Mouse (Mus musculus): ENCODE measurements around the gene Mphosph9. TPM values are rescaled to one million over a fixed set of nuclear protein-coding genes. Genes with fewer than 3 reads are reported as not detected.

Mphosph9 gene
- polyA plus RNA-seq, 1 experiment = 21.7 TPM

GRCm38 (mm10) chr5:124210281-124211016 is 117.3 kb downstream of the Mphosph9 start:
- TF ChIP-seq POLR2A (IDR thresholded peaks at IDR 0.05; ENCODE audit: insufficient read depth, low read length) (no peak), CTCF (IDR thresholded peaks at IDR 0.05; ENCODE audit: low read depth, low read length) (no peak), EP300 (IDR thresholded peaks at IDR 0.05; ENCODE audit: insufficient read depth, low read depth, low read length) (no peak)
- Histone ChIP-seq H3K4me3 (ENCODE audit: low read depth, low read length) (no peak overlapping the region), H3K9me3 (replicated peaks; ENCODE audit: control insufficient read depth, insufficient read depth, low read length, poor library complexity, severe bottlenecking) (no peaks in the 10 kb centered on the region), H3K9ac (ENCODE audit: low read depth, poor library complexity, severe bottlenecking) (no peak overlapping the region), H3K36me3 (ENCODE audit: control insufficient read depth, insufficient read depth, low read length, poor library complexity, severe bottlenecking) (no peaks in the 10 kb centered on the region), H3K27ac (ENCODE audit: insufficient read depth, low read length) (no peak overlapping the region), H3K4me1 (ENCODE audit: control insufficient read depth, insufficient read depth, low read length) (peaks cover 7% of the 10 kb centered on the region), H3K27me3 (ENCODE audit: control insufficient read depth, insufficient read depth, low read length, poor library complexity, severe bottlenecking) (no peaks in the 10 kb centered on the region)

- H3K27ac ChIP-seq (ENCODE audit: insufficient read depth, low read length) = no peak overlapping the region
These were observed 117.9 kb downstream of the Mphosph9 start for GRCm38 (mm10) chr5:124209850-124210249.

DNA sequence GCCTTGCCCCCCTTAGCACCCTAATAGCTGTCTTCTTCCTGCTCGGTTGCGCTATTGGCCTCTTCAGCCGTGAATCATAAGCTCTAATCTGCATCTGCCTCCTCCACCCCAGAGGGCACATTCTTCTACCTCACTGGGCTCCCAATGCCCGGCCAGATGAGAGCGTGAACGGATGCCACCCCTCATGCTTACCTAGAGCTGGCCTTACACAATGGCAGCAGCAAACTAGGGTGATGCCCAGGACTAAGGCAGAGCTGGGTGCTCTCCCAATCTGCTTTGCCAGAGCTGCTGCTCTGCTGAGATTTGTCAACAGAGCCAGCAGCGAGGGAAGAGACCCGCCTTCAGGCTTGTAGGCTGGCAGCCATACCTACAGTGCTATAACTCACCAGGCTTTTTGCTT is 119.7 kb downstream of the Mphosph9 start:
- Histone ChIP-seq H3K27ac (ENCODE audit: insufficient read depth, low read length) (no peak overlapping the region), H3K9me3 (replicated peaks; ENCODE audit: control insufficient read depth, insufficient read depth, low read length, poor library complexity, severe bottlenecking) (no peaks in the 10 kb centered on the region), H3K36me3 (ENCODE audit: control insufficient read depth, insufficient read depth, low read length, poor library complexity, severe bottlenecking) (no peaks in the 10 kb centered on the region), H3K27me3 (ENCODE audit: control insufficient read depth, insufficient read depth, low read length, poor library complexity, severe bottlenecking) (no peaks in the 10 kb centered on the region), H3K4me3 (ENCODE audit: low read depth, low read length) (no peak overlapping the region), H3K9ac (ENCODE audit: low read depth, poor library complexity, severe bottlenecking) (no peak overlapping the region), H3K4me1 (ENCODE audit: control insufficient read depth, insufficient read depth, low read length) (peaks cover 8% of the 10 kb centered on the region)
- TF ChIP-seq CTCF (IDR thresholded peaks at IDR 0.05; ENCODE audit: low read depth, low read length) = no peak
- TF ChIP-seq EP300 (IDR thresholded peaks at IDR 0.05; ENCODE audit: insufficient read depth, low read depth, low read length) = no peak
- no peak for TF ChIP-seq POLR2A (IDR thresholded peaks at IDR 0.05; ENCODE audit: insufficient read depth, low read length)

More at GRCm38 (mm10) chr5:124209850-124210249, 117.9 kb downstream of the Mphosph9 start:
- Histone ChIP-seq H3K4me3 (ENCODE audit: low read depth, low read length) (no peak overlapping the region), H3K36me3 (ENCODE audit: control insufficient read depth, insufficient read depth, low read length, poor library complexity, severe bottlenecking) (no peaks in the 10 kb centered on the region), H3K4me1 (ENCODE audit: control insufficient read depth, insufficient read depth, low read length) (peaks cover 8% of the 10 kb centered on the region), H3K27me3 (ENCODE audit: control insufficient read depth, insufficient read depth, low read length, poor library complexity, severe bottlenecking) (no peaks in the 10 kb centered on the region), H3K9me3 (replicated peaks; ENCODE audit: control insufficient read depth, insufficient read depth, low read length, poor library complexity, severe bottlenecking) (no peaks in the 10 kb centered on the region), H3K9ac (ENCODE audit: low read depth, poor library complexity, severe bottlenecking) (no peak overlapping the region)
- no peak for TF ChIP-seq POLR2A (IDR thresholded peaks at IDR 0.05; ENCODE audit: insufficient read depth, low read length)
- no peak for TF ChIP-seq EP300 (IDR thresholded peaks at IDR 0.05; ENCODE audit: insufficient read depth, low read depth, low read length)
- TF ChIP-seq CTCF (IDR thresholded peaks at IDR 0.05; ENCODE audit: low read depth, low read length) = no peak

GRCm38 (mm10) chr5:124206481-124207038 is 121.2 kb downstream of the Mphosph9 start:
- H3K9ac ChIP-seq (ENCODE audit: low read depth, poor library complexity, severe bottlenecking) = no peak overlapping the region
- TF ChIP-seq EP300 (IDR thresholded peaks at IDR 0.05; ENCODE audit: insufficient read depth, low read depth, low read length) (no peak), CTCF (IDR thresholded peaks at IDR 0.05; ENCODE audit: low read depth, low read length) (no peak), POLR2A (IDR thresholded peaks at IDR 0.05; ENCODE audit: insufficient read depth, low read length) (no peak)
- H3K4me1 ChIP-seq (ENCODE audit: control insufficient read depth, insufficient read depth, low read length) = peaks cover 8% of the 10 kb centered on the region
- no peak overlapping the region for H3K4me3 ChIP-seq (ENCODE audit: low read depth, low read length)
- H3K9me3 ChIP-seq (replicated peaks; ENCODE audit: control insufficient read depth, insufficient read depth, low read length, poor library complexity, severe bottlenecking) = no peaks in the 10 kb centered on the region
- H3K27me3 ChIP-seq (ENCODE audit: control insufficient read depth, insufficient read depth, low read length, poor library complexity, severe bottlenecking) = no peaks in the 10 kb centered on the region
- H3K27ac ChIP-seq (ENCODE audit: insufficient read depth, low read length) = no peak overlapping the region
- H3K36me3 ChIP-seq (ENCODE audit: control insufficient read depth, insufficient read depth, low read length, poor library complexity, severe bottlenecking) = no peaks in the 10 kb centered on the region

GRCm38 (mm10) chr5:124205809-124206380 is 121.9 kb downstream of the Mphosph9 start:
- H3K9ac ChIP-seq (ENCODE audit: low read depth, poor library complexity, severe bottlenecking) = no peak overlapping the region
- no peak overlapping the region for H3K4me3 ChIP-seq (ENCODE audit: low read depth, low read length)
- peaks cover 8% of the 10 kb centered on the region for H3K4me1 ChIP-seq (ENCODE audit: control insufficient read depth, insufficient read depth, low read length)
- H3K9me3 ChIP-seq (replicated peaks; ENCODE audit: control insufficient read depth, insufficient read depth, low read length, poor library complexity, severe bottlenecking) = no peaks in the 10 kb centered on the region
- H3K27me3 ChIP-seq (ENCODE audit: control insufficient read depth, insufficient read depth, low read length, poor library complexity, severe bottlenecking) = no peaks in the 10 kb centered on the region
- no peak overlapping the region for H3K27ac ChIP-seq (ENCODE audit: insufficient read depth, low read length)
- no peaks in the 10 kb centered on the region for H3K36me3 ChIP-seq (ENCODE audit: control insufficient read depth, insufficient read depth, low read length, poor library complexity, severe bottlenecking)
- no peak for TF ChIP-seq POLR2A (IDR thresholded peaks at IDR 0.05; ENCODE audit: insufficient read depth, low read length)
- TF ChIP-seq CTCF (IDR thresholded peaks at IDR 0.05; ENCODE audit: low read depth, low read length) = no peak
- no peak for TF ChIP-seq EP300 (IDR thresholded peaks at IDR 0.05; ENCODE audit: insufficient read depth, low read depth, low read length)

DNA sequence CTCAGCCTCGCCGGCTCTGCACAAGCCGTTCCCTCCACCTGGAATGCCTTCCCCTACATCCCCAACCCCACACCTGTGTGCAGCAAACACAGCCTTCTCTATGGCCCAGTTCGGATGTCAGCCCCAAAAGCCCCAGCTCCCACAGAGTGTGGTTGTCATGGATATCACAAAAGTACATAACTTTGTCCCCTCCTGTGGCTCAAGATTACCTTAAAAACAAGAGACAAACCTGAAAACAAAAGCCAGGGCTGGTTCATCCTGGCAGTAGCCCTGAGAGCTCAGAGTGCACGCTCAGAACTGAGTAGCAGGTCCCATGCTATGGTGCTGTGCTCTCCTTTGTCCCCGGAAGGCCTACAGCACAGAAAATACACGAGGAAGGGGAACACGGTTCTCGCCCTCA is 122.6 kb downstream of the Mphosph9 start:
- peaks cover 8% of the 10 kb centered on the region for H3K4me1 ChIP-seq (ENCODE audit: control insufficient read depth, insufficient read depth, low read length)
- H3K27me3 ChIP-seq (ENCODE audit: control insufficient read depth, insufficient read depth, low read length, poor library complexity, severe bottlenecking) = no peaks in the 10 kb centered on the region
- H3K4me3 ChIP-seq (ENCODE audit: low read depth, low read length) = no peak overlapping the region
- TF ChIP-seq CTCF (IDR thresholded peaks at IDR 0.05; ENCODE audit: low read depth, low read length) (no peak), EP300 (IDR thresholded peaks at IDR 0.05; ENCODE audit: insufficient read depth, low read depth, low read length) (no peak), POLR2A (IDR thresholded peaks at IDR 0.05; ENCODE audit: insufficient read depth, low read length) (no peak)
- H3K36me3 ChIP-seq (ENCODE audit: control insufficient read depth, insufficient read depth, low read length, poor library complexity, severe bottlenecking) = no peaks in the 10 kb centered on the region
- H3K9ac ChIP-seq (ENCODE audit: low read depth, poor library complexity, severe bottlenecking) = no peak overlapping the region
- no peaks in the 10 kb centered on the region for H3K9me3 ChIP-seq (replicated peaks; ENCODE audit: control insufficient read depth, insufficient read depth, low read length, poor library complexity, severe bottlenecking)
- no peak overlapping the region for H3K27ac ChIP-seq (ENCODE audit: insufficient read depth, low read length)

Measured in ES-Bruce4 (cell line).